Mouse (Mus musculus): ENCODE measurements at regions not wholly inside any gene's neighbourhood (a gene's known extent, or its start where the extent isn't known, plus 50 kb on each side); places are given as distances from the start of the nearest gene placed in this dataset.
A peak's percentile ranks its signal among the peaks of the same experiment; 100 is the strongest.

- DNase-seq: no peak
These were observed 390.0 kb upstream of the Slc35b3 start for GRCm38 (mm10) chr13:39350668-39351067.

GRCm38 (mm10) chr13:39347761-39348160, 387.1 kb upstream of the Slc35b3 start:
- no peak for DNase-seq

- no peak for DNase-seq
These were observed 374.2 kb upstream of the Slc35b3 start for GRCm38 (mm10) chr13:39334874-39335273.

- DNase-seq: no peak
These were observed 369.1 kb upstream of the Slc35b3 start for GRCm38 (mm10) chr13:39329794-39330193.

- DNase-seq: no peak
These were observed 365.5 kb upstream of the Slc35b3 start for GRCm38 (mm10) chr13:39326176-39326575.

- no peak for DNase-seq
These were observed 360.4 kb upstream of the Slc35b3 start for GRCm38 (mm10) chr13:39321111-39321510.

GRCm38 (mm10) chr13:39309758-39310157, 349.1 kb upstream of the Slc35b3 start:
- peak; percentile 30 for DNase-seq

GRCm38 (mm10) chr13:39307845-39308244, 347.2 kb upstream of the Slc35b3 start:
- peak; percentile 66 for DNase-seq

- peak; percentile 10 for DNase-seq
These were observed 346.2 kb upstream of the Slc35b3 start for GRCm38 (mm10) chr13:39306851-39307250.

GRCm38 (mm10) chr13:39297129-39297528, 336.5 kb upstream of the Slc35b3 start:
- peak; percentile 91 for DNase-seq

GRCm38 (mm10) chr13:39290216-39290960, 329.7 kb upstream of the Slc35b3 start:
- DNase-seq: peak; percentile 87

- peak; percentile 34 for DNase-seq
These were observed 321.6 kb upstream of the Slc35b3 start for GRCm38 (mm10) chr13:39282272-39282671.

GRCm38 (mm10) chr13:39278101-39278500, 317.4 kb upstream of the Slc35b3 start:
- DNase-seq: peak; percentile 82

GRCm38 (mm10) chr13:39266024-39266423, 305.3 kb upstream of the Slc35b3 start:
- DNase-seq: no peak

- DNase-seq: peak; percentile 34
These were observed 296.0 kb upstream of the Slc35b3 start for GRCm38 (mm10) chr13:39256708-39257107.

- DNase-seq: peak; percentile 14
These were observed 294.7 kb upstream of the Slc35b3 start for GRCm38 (mm10) chr13:39255338-39255737.

- DNase-seq: peak; percentile 56
These were observed 291.9 kb upstream of the Slc35b3 start for GRCm38 (mm10) chr13:39252591-39252990.

- DNase-seq: peak; percentile 7
These were observed 289.4 kb upstream of the Slc35b3 start for GRCm38 (mm10) chr13:39250096-39250495.

GRCm38 (mm10) chr13:39226829-39227228, 266.2 kb upstream of the Slc35b3 start:
- DNase-seq: no peak

- no peak for DNase-seq
These were observed 265.0 kb upstream of the Slc35b3 start for GRCm38 (mm10) chr13:39225651-39226050.

- DNase-seq: no peak
These were observed 250.4 kb upstream of the Slc35b3 start for GRCm38 (mm10) chr13:39211076-39211475.

GRCm38 (mm10) chr13:39183715-39184179, 223.1 kb upstream of the Slc35b3 start:
- DNase-seq: no peak

- no peak for DNase-seq
These were observed 201.3 kb upstream of the Slc35b3 start for GRCm38 (mm10) chr13:39161980-39162379.

- DNase-seq: no peak
These were observed 167.3 kb upstream of the Slc35b3 start for GRCm38 (mm10) chr13:39127942-39128341.

- DNase-seq: no peak
These were observed 131.4 kb upstream of the Slc35b3 start for GRCm38 (mm10) chr13:39092058-39092457.
